In genomic region chr8:69821971-69822385, GRCm38 (mm10) we compare ENCODE assay signal across 8 mouse cellular contexts. TPM values are rescaled to one million over a fixed set of nuclear protein-coding genes. Genes with fewer than 3 reads are reported as not detected.
DNase-seq lines count a peak whose midpoint lies in the region; ATAC-seq and TF ChIP-seq lines count a peak whose summit lies in the region.

No protein-coding gene starts in this region.

- H3K4me2 ChIP-seq in hindbrain, embryonic 12.5 days (replicated peaks) = peak overlapping the region; percentile 79
- H3K4me2 ChIP-seq in limb, embryonic 15.5 days = peak overlapping the region; percentile 69
- H3K4me2 ChIP-seq in neural tube, embryonic 12.5 days (replicated peaks) = peak overlapping the region; percentile 89

- H3K4me1 ChIP-seq in cortical plate, adult 2 months (ENCODE audit: control insufficient read depth, insufficient read depth, low read length) = no peaks in the 10 kb centered on the region
- peaks cover 32% of the 10 kb centered on the region for H3K4me1 ChIP-seq in hindbrain, embryonic 12.5 days
- peaks cover 31% of the 10 kb centered on the region for H3K4me1 ChIP-seq in limb, embryonic 15.5 days
- peaks cover 24% of the 10 kb centered on the region for H3K4me1 ChIP-seq in neural tube, embryonic 12.5 days

- H3K9ac ChIP-seq in hindbrain, embryonic 12.5 days = peak overlapping the region; percentile 58
- 0 out of 2 replicates have a peak overlapping the region, but pooled peaks have one; percentile 20 for H3K9ac ChIP-seq in limb, embryonic 15.5 days
- H3K9ac ChIP-seq in neural tube, embryonic 12.5 days = peak overlapping the region; percentile 68

- under 1% methylated on average over 11 of the region's 22 CpGs for WGBS in hindbrain, embryonic 12.5 days
- under 1% methylated on average over 13 of the region's 22 CpGs for WGBS in limb, embryonic 15.5 days
- WGBS in neural tube, embryonic 12.5 days = 0% methylated on average over 18 of the region's 22 CpGs

- DNase-seq in urinary bladder, postnatal 25 days (ENCODE audit: low spot score) = peak; percentile 28
- DNase-seq in urinary bladder, postnatal 10 days (ENCODE audit: low spot score) = no peak
- DNase-seq in T-cell, adult 2 months (ENCODE audit: low spot score) = no peak

- no peaks in the 10 kb centered on the region for H3K27me3 ChIP-seq in hindbrain, embryonic 12.5 days
- H3K27me3 ChIP-seq in limb, embryonic 15.5 days = no peaks in the 10 kb centered on the region
- peaks cover 5% of the 10 kb centered on the region; the same call in 1 of the 2 replicates for H3K27me3 ChIP-seq in neural tube, embryonic 12.5 days (replicated peaks)

- peak; percentile 71 for ATAC-seq in hindbrain, embryonic 12.5 days (ENCODE audit: low FRiP score)
- 0 out of 2 replicates have a peak, but pooled peaks have one; percentile 5 for ATAC-seq in limb, embryonic 15.5 days (ENCODE audit: insufficient number of reproducible peaks, low FRiP score, low TSS enrichment, low read depth)
- ATAC-seq in neural tube, embryonic 12.5 days (ENCODE audit: low FRiP score, low read depth) = peak; percentile 69
- no peak for ATAC-seq in CD4-positive, CD25-positive, alpha-beta regulatory T cell, adult 4 months

- TF ChIP-seq POLR2A in cortical plate, adult 2 months (IDR thresholded peaks at IDR 0.05; ENCODE audit: extremely low read depth, insufficient read depth, low read length) = no peak

- H3K36me3 ChIP-seq in hindbrain, embryonic 12.5 days = peaks cover 43% of the 10 kb centered on the region
- H3K36me3 ChIP-seq in limb, embryonic 15.5 days = peaks cover 41% of the 10 kb centered on the region
- peaks cover 35% of the 10 kb centered on the region for H3K36me3 ChIP-seq in neural tube, embryonic 12.5 days

- H3K4me3 ChIP-seq in cortical plate, adult 2 months (ENCODE audit: insufficient read depth, low read length) = peak overlapping the region; percentile 21; the same call in 1 of the 2 replicates
- H3K4me3 ChIP-seq in hindbrain, embryonic 12.5 days = peak overlapping the region; percentile 45
- peak overlapping the region; percentile 65 for H3K4me3 ChIP-seq in limb, embryonic 15.5 days
- H3K4me3 ChIP-seq in neural tube, embryonic 12.5 days = peak overlapping the region; percentile 53

- no peaks in the 10 kb centered on the region for H3K9me3 ChIP-seq in hindbrain, embryonic 12.5 days (replicated peaks)
- no peaks in the 10 kb centered on the region for H3K9me3 ChIP-seq in limb, embryonic 15.5 days
- H3K9me3 ChIP-seq in neural tube, embryonic 12.5 days = no peaks in the 10 kb centered on the region

- no peak for TF ChIP-seq CTCF in cortical plate, adult 2 months (IDR thresholded peaks at IDR 0.05; ENCODE audit: extremely low read depth, insufficient read depth, low read length)

- no peak overlapping the region for H3K27ac ChIP-seq in cortical plate, adult 2 months (ENCODE audit: insufficient read depth, low read length)
- peak overlapping the region; percentile 58 for H3K27ac ChIP-seq in hindbrain, embryonic 12.5 days
- H3K27ac ChIP-seq in limb, embryonic 15.5 days = peak overlapping the region; percentile 68
- H3K27ac ChIP-seq in neural tube, embryonic 12.5 days = no peak overlapping the region

RNA-seq across cellular contexts. Expression of gene Lpar2, which starts 0.3 kb away (rescaled TPM):
- polyA plus RNA-seq in cortical plate, adult 2 months (2012; rRNA removed) = 0.53 and 0.54 TPM in 2 replicates
- polyA plus RNA-seq in hindbrain, embryonic 12.5 days (2016; fragmentation: Nextera tagmentation; extraction: Ambion mirVana) = 0.57 and 0.70 TPM in 2 replicates
- polyA plus RNA-seq in limb, embryonic 15.5 days (2015; fragmentation: Nextera tagmentation; extraction: Ambion mirVana) = 0.36 and 0.45 TPM in 2 replicates
- 0.50 and 0.51 TPM in 2 replicates for polyA plus RNA-seq in neural tube, embryonic 12.5 days (2016; fragmentation: Nextera tagmentation; extraction: Ambion mirVana)
- polyA plus RNA-seq in CD4-positive, CD25-positive, alpha-beta regulatory T cell, adult 4 months (2017; shearing (Covaris generic)) = under 1 TPM; 0.74 to 0.75 TPM

RNA-seq across cellular contexts. Expression of gene Pbx4, which starts 10.3 kb away (rescaled TPM):
- polyA plus RNA-seq in cortical plate, adult 2 months (2012; rRNA removed) = 32.0 and 35.4 TPM in 2 replicates
- 36.4 and 39.0 TPM in 2 replicates for polyA plus RNA-seq in hindbrain, embryonic 12.5 days (2016; fragmentation: Nextera tagmentation; extraction: Ambion mirVana)
- polyA plus RNA-seq in limb, embryonic 15.5 days (2015; fragmentation: Nextera tagmentation; extraction: Ambion mirVana) = 4.3 and 4.7 TPM in 2 replicates
- polyA plus RNA-seq in neural tube, embryonic 12.5 days (2016; fragmentation: Nextera tagmentation; extraction: Ambion mirVana) = 41.6 and 46.8 TPM in 2 replicates
- polyA plus RNA-seq in CD4-positive, CD25-positive, alpha-beta regulatory T cell, adult 4 months (2017; shearing (Covaris generic)) = 10 to 100 TPM; 10.2 to 17.1 TPM

RNA-seq across cellular contexts. Expression of gene Gmip, which starts 13.5 kb away (rescaled TPM):
- polyA plus RNA-seq in cortical plate, adult 2 months (2012; rRNA removed) = 15.7 and 16.1 TPM in 2 replicates
- polyA plus RNA-seq in hindbrain, embryonic 12.5 days (2016; fragmentation: Nextera tagmentation; extraction: Ambion mirVana) = 17.9 and 23.3 TPM in 2 replicates
- 10.4 and 10.8 TPM in 2 replicates for polyA plus RNA-seq in limb, embryonic 15.5 days (2015; fragmentation: Nextera tagmentation; extraction: Ambion mirVana)
- polyA plus RNA-seq in neural tube, embryonic 12.5 days (2016; fragmentation: Nextera tagmentation; extraction: Ambion mirVana) = 24.9 and 28.0 TPM in 2 replicates
- polyA plus RNA-seq in CD4-positive, CD25-positive, alpha-beta regulatory T cell, adult 4 months (2017; shearing (Covaris generic)) = 100 to 1,000 TPM in 1 of 2 experiments, 10 to 100 TPM in 1; 71.9 to 150 TPM

RNA-seq across cellular contexts. Expression of gene Zfp866, which starts 31.0 kb away (rescaled TPM):
- polyA plus RNA-seq in cortical plate, adult 2 months (2012; rRNA removed) = 20.3 TPM in 2 replicates
- 42.7 and 42.8 TPM in 2 replicates for polyA plus RNA-seq in hindbrain, embryonic 12.5 days (2016; fragmentation: Nextera tagmentation; extraction: Ambion mirVana)
- 27.3 and 28.9 TPM in 2 replicates for polyA plus RNA-seq in limb, embryonic 15.5 days (2015; fragmentation: Nextera tagmentation; extraction: Ambion mirVana)
- polyA plus RNA-seq in neural tube, embryonic 12.5 days (2016; fragmentation: Nextera tagmentation; extraction: Ambion mirVana) = 38.8 and 39.5 TPM in 2 replicates
- 10 to 100 TPM; 16.4 to 23.9 TPM for polyA plus RNA-seq in CD4-positive, CD25-positive, alpha-beta regulatory T cell, adult 4 months (2017; shearing (Covaris generic))

RNA-seq across cellular contexts. Expression of gene Atp13a1, which starts 31.0 kb away (rescaled TPM):
- 49.2 and 51.6 TPM in 2 replicates for polyA plus RNA-seq in cortical plate, adult 2 months (2012; rRNA removed)
- polyA plus RNA-seq in hindbrain, embryonic 12.5 days (2016; fragmentation: Nextera tagmentation; extraction: Ambion mirVana) = 55.7 and 55.9 TPM in 2 replicates
- 48.7 and 50.0 TPM in 2 replicates for polyA plus RNA-seq in limb, embryonic 15.5 days (2015; fragmentation: Nextera tagmentation; extraction: Ambion mirVana)
- 50.8 and 53.8 TPM in 2 replicates for polyA plus RNA-seq in neural tube, embryonic 12.5 days (2016; fragmentation: Nextera tagmentation; extraction: Ambion mirVana)
- polyA plus RNA-seq in CD4-positive, CD25-positive, alpha-beta regulatory T cell, adult 4 months (2017; shearing (Covaris generic)) = 10 to 100 TPM; 20.4 to 28.0 TPM

Comparison
In these comparisons a context has a peak if more than half of its experiments do, and no peak if none do; other contexts are left out.
1. H3K27ac ChIP-seq: peak in hindbrain, embryonic 12.5 days (single experiment) and limb, embryonic 15.5 days (single experiment); none in cortical plate, adult 2 months (single experiment) and neural tube, embryonic 12.5 days (single experiment).
2. Peak in every context shown above with its lines, with median percentiles within 50 percentile points of each other: H3K4me3 ChIP-seq, H3K4me2 ChIP-seq and H3K9ac ChIP-seq.